Mouse (Mus musculus) adrenal gland, postnatal 14 days (tissue): ENCODE results near the gene Gm12845. TPM values are rescaled to one million over a fixed set of nuclear protein-coding genes. Genes with fewer than 3 reads are reported as not detected.

Source experiments
- total RNA-seq: library from RNA; stranded (reverse); gene quantifications from 2 replicates; pipeline ENCODE4 v1.2.3, GENCODE M21; 2021

The Gm12845 gene
- total RNA-seq, 1 experiment from 2014 or later = not detected

Other genes with a start within 250 kb of the Gm12845 start
- 68.8 and 93.7 TPM in 2 replicates for gene Rnf220, start 227.4 kb upstream of the Gm12845 start, total RNA-seq
- 65.3 and 70.7 TPM in 2 replicates for gene Eri3, start 174.0 kb upstream of the Gm12845 start, total RNA-seq
- gene Dmap1, start 42.1 kb upstream of the Gm12845 start, total RNA-seq = 21.4 and 27.5 TPM in 2 replicates
- gene Klf17, start 41.2 kb downstream of the Gm12845 start, total RNA-seq = not detected in 2 replicates
- gene Slc6a9, start 110.1 kb downstream of the Gm12845 start, total RNA-seq = 9.4 and 10.3 TPM in 2 replicates
- 0.71 and 0.78 TPM in 2 replicates for gene Ccdc24, start 148.1 kb downstream of the Gm12845 start, total RNA-seq
- gene B4galt2, start 159.1 kb downstream of the Gm12845 start, total RNA-seq = 12.6 and 15.1 TPM in 2 replicates
- gene Atp6v0b, start 162.9 kb downstream of the Gm12845 start, total RNA-seq = 167 and 172 TPM in 2 replicates
- 10.2 and 10.7 TPM in 2 replicates for gene Dph2, start 167.6 kb downstream of the Gm12845 start, total RNA-seq
- 43.8 and 46.6 TPM in 2 replicates for gene Ipo13, start 190.6 kb downstream of the Gm12845 start, total RNA-seq
- gene Artn, start 205.4 kb downstream of the Gm12845 start, total RNA-seq = 0.41 TPM in 1 of 2 replicates, not detected in the other